Mouse (Mus musculus) heart, adult 2 months (tissue): Measurements from ENCODE around the gene Saa3.
"Not testable (repeated sequence)": the region's sequence is repeated elsewhere in the genome, so short reads cannot be mapped to it uniquely, and the experiment has no call there.

Source experiments
- CTCF ChIP-seq: fragments of 200-600 bp; IDR thresholded peaks from 2 replicates; pipeline ENCODE4 v1.8.1; 2022; ENCODE audit warnings: antibody characterized with exemption, mild to moderate bottlenecking, moderate library complexity
- EP300 ChIP-seq: fragments of 200-500 bp; IDR thresholded peaks from 2 replicates; pipeline ENCODE4 v1.6.1; 2011; ENCODE audit warnings: low read depth, low read length, control low read depth; ENCODE audit not compliant: insufficient read depth
- POLR2A ChIP-seq: fragments of 200-500 bp; IDR thresholded peaks from 2 replicates; pipeline ENCODE4 v1.6.1; 2011; ENCODE audit warnings: mild to moderate bottlenecking, low read depth, low read length, control low read depth; ENCODE audit not compliant: insufficient read depth

DNA sequence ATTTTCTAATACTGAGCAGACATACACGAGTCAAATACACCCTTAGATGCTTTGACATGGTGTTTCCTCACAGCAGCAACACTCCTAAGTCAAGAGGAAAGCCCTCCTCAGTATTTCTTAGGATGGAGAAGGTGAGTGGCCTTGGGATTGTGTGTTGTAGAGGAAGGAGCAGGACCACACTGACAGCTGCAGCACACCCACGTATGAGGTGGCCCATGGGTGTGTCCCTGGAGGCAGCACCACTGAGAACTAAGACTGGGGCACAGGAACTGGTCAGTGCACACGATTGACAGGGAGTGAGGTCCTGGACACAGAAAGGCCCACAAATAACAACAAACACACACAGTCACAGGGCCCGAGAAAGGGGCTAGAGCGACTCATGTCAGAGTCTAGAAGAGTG, 24.5 kb upstream of the Saa3 start:
- TF ChIP-seq POLR2A, CTCF, EP300: not testable (repeated sequence)
